Mouse (Mus musculus): ENCODE results near the gene Il9r. TPM values are rescaled to one million over a fixed set of nuclear protein-coding genes. Genes with fewer than 3 reads are reported as not detected.

The Il9r gene
- total and polyA plus RNA-seq, 2 experiments from 2014 or later: not detected

DNA sequence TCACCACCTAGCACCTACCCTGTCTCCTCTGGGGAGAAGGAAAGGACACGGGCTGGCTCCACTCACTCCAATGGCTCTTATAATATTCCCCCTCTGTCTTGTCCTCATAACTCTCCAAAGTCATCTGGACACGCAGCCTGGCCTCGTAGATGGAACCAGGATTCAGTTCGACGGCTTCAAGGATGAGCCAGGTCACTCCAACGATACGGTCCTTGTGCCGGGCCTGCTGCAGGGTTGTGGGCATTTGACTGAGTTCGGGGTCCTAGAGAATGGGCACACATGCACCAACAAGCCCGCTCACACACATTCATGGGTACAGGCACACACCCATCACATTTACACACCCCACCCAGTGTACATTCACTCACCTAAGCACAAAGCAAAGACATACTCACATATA is 6.9 kb downstream of the Il9r start:
- no peak overlapping the region for H3K4me3 ChIP-seq (ENCODE audit: low read length)
- H3K4me2 ChIP-seq (ENCODE audit: low read depth, low read length): no peak overlapping the region
- ATAC-seq (no peak), DNase-seq (ENCODE audit: low spot score) (no peak)
- 0 out of 2 replicates have a peak, but pooled peaks cover 4% of the 10 kb centered on the region for H3K4me1 ChIP-seq (ENCODE audit: insufficient read depth, low read length)
- no peak overlapping the region for H3K27ac ChIP-seq
- H3K27me3 ChIP-seq (ENCODE audit: insufficient read depth, low read length): no peaks in the 10 kb centered on the region
- no peaks in the 10 kb centered on the region for H3K36me3 ChIP-seq (ENCODE audit: insufficient read depth, low read length)
- WGBS: 93% methylated on average over 10 of the region's 10 CpGs
- H3K9me3 ChIP-seq (ENCODE audit: low read length): no peaks in the 10 kb centered on the region
- TF ChIP-seq CTCF (IDR thresholded peaks at IDR 0.05; ENCODE audit: low read depth): no peak
- H3K9ac ChIP-seq (replicated peaks; ENCODE audit: low read length): no peak overlapping the region

DNA sequence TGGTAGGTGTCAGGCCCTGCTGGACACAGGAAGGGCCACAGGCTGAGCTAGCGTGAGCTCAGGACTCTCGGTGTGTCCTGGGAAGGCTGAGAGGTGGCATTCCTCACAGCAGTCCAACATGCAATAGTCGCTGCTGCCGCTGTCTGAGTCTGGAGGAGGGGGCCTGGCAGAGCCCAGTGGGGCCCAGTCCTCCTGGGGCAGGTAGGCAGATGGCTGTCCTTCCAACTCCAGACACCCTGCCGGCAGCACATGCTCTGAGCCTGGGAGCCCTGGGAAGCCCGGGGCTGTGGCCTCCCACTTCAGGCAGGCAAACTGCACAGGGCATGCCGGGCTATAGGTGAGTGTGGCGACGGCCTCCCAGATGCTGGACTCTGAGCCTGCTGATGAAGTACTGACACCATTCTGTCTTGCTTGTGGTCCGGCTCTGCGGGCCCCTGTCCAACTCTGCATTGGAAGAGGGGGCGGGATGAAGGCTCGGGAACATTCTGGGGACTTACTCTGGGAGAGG is 9.4 kb downstream of the Il9r start:
- Histone ChIP-seq H3K9me3 (ENCODE audit: low read length) (no peaks in the 10 kb centered on the region), H3K4me1 (ENCODE audit: insufficient read depth, low read length) (0 out of 2 replicates have a peak, but pooled peaks cover 4% of the 10 kb centered on the region), H3K9ac (replicated peaks; ENCODE audit: low read length) (no peak overlapping the region), H3K27me3 (ENCODE audit: insufficient read depth, low read length) (no peaks in the 10 kb centered on the region), H3K36me3 (ENCODE audit: insufficient read depth, low read length) (no peaks in the 10 kb centered on the region), H3K4me3 (ENCODE audit: low read length) (no peak overlapping the region), H3K27ac (no peak overlapping the region), H3K4me2 (ENCODE audit: low read depth, low read length) (no peak overlapping the region)
- ATAC-seq: peak; percentile 32; the same call in 1 of the 2 replicates
- TF ChIP-seq CTCF (IDR thresholded peaks at IDR 0.05; ENCODE audit: low read depth): no peak
- 71% methylated on average over 13 of the region's 13 CpGs for WGBS
- DNase-seq (ENCODE audit: low spot score): no peak

DNA sequence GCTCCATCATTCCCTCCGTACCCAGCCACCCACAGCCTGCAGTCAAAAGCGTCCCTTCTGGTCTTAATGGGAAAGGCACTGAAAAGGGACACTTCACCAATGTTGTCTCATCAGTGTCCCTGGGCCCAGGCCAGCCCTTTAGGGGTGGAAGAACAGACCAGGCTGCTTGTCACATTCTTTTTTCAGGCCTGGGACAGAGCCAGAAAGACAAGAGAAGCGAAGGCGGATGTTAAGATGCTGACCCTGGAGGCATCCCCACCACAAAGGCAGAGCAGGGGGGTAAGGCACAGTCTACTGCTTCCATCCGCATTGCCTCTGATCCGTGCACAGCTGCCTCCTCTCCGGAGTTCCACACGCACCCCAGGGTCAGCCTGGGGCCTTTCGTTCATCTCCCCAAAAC is 10.0 kb downstream of the Il9r start:
- DNase-seq (ENCODE audit: low spot score): peak; percentile 36
- no peak; the same call in 1 of the 2 replicates for TF ChIP-seq CTCF (IDR thresholded peaks at IDR 0.05; ENCODE audit: low read depth)

DNA sequence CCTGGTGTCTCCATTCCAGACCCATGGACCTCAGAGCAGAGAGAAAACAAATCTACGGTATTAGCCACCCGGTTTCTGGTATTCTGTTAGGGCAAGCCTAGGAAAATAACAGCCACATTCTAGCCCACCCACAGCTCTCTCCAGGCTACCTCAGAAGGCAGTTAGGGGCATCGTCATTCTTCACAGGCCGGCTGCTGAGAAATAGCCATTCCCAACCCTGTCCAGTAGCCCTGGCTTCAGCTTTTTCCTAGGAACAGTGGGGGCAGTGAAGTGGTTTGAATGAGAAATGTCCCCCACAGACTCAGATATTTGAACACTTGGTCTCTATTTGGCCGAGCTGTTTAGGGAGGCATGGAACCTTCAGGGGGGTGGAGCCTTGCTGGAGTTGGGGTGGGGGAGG is 10.6 kb downstream of the Il9r start:
- no peak overlapping the region for H3K9ac ChIP-seq (replicated peaks; ENCODE audit: low read length)
- ATAC-seq (no peak), DNase-seq (ENCODE audit: low spot score) (no peak)
- no peak overlapping the region for H3K27ac ChIP-seq
- H3K27me3 ChIP-seq (ENCODE audit: insufficient read depth, low read length): no peaks in the 10 kb centered on the region
- H3K4me1 ChIP-seq (ENCODE audit: insufficient read depth, low read length): 0 out of 2 replicates have a peak, but pooled peaks cover 4% of the 10 kb centered on the region
- TF ChIP-seq CTCF (IDR thresholded peaks at IDR 0.05; ENCODE audit: low read depth): no peak
- H3K4me3 ChIP-seq (ENCODE audit: low read length): no peak overlapping the region
- no peak overlapping the region for H3K4me2 ChIP-seq (ENCODE audit: low read depth, low read length)
- no peaks in the 10 kb centered on the region for H3K9me3 ChIP-seq (ENCODE audit: low read length)
- WGBS: 62% methylated on average over 5 of the region's 5 CpGs
- H3K36me3 ChIP-seq (ENCODE audit: insufficient read depth, low read length): no peaks in the 10 kb centered on the region

More for the DNA sequence above, 10.0 kb downstream of the Il9r start:
- Histone ChIP-seq H3K9me3 (ENCODE audit: low read length) (no peaks in the 10 kb centered on the region), H3K9ac (replicated peaks; ENCODE audit: low read length) (no peak overlapping the region), H3K4me1 (ENCODE audit: insufficient read depth, low read length) (0 out of 2 replicates have a peak, but pooled peaks cover 4% of the 10 kb centered on the region), H3K27ac (no peak overlapping the region), H3K36me3 (ENCODE audit: insufficient read depth, low read length) (no peaks in the 10 kb centered on the region), H3K4me3 (ENCODE audit: low read length) (no peak overlapping the region), H3K27me3 (ENCODE audit: insufficient read depth, low read length) (no peaks in the 10 kb centered on the region), H3K4me2 (ENCODE audit: low read depth, low read length) (no peak overlapping the region)
- WGBS: 63% methylated on average over 9 of the region's 9 CpGs
- ATAC-seq: no peak

DNA sequence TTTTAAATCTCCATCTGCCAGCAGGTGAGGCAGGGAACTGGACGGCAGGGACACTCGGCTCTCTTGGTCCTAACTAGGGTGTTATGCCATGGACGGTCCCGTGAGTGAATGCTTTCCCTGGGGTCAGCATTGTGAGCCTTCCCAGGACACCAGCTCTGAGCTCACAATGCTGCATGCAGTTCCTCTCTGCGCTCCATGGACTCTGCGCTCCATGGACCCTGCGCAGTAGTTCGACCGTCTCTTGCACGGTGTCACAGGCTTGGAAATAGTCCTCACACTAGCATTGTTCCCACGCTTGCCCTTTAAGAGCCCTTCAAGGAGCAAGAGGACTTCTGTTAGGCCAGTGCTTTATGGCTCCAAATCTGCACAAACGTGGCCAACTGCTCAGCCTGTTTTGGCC is 11.2 kb downstream of the Il9r start:
- H3K4me1 ChIP-seq (ENCODE audit: insufficient read depth, low read length): 0 out of 2 replicates have a peak, but pooled peaks cover 4% of the 10 kb centered on the region
- no peaks in the 10 kb centered on the region for H3K27me3 ChIP-seq (ENCODE audit: insufficient read depth, low read length)
- H3K27ac ChIP-seq: no peak overlapping the region
- 82% methylated on average over 12 of the region's 12 CpGs for WGBS
- H3K9me3 ChIP-seq (ENCODE audit: low read length): no peaks in the 10 kb centered on the region
- H3K9ac ChIP-seq (replicated peaks; ENCODE audit: low read length): no peak overlapping the region
- no peak for ATAC-seq
- DNase-seq (ENCODE audit: low spot score): no peak
- no peak for TF ChIP-seq CTCF (IDR thresholded peaks at IDR 0.05; ENCODE audit: low read depth)
- H3K4me3 ChIP-seq (ENCODE audit: low read length): no peak overlapping the region
- H3K4me2 ChIP-seq (ENCODE audit: low read depth, low read length): no peak overlapping the region
- H3K36me3 ChIP-seq (ENCODE audit: insufficient read depth, low read length): no peaks in the 10 kb centered on the region

DNA sequence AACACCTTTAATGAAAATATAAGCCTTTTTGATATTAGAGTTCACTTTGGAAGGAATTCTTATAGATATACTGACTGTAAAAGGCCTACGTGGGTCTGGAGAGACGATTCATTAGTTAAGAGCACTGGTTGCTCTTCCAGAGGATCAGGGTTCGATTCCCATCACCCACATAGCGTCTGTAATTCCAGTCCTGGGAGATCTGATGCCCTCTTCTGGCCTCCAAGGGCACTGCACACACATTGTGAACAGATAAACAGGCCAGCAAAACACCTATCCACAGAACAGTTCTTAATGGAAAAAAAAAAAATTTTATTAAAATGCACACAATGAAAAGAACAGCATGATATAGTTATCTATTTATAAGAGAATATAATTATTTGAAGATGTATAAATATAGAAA is 12.8 kb downstream of the Il9r start:
- Histone ChIP-seq H3K4me3 (ENCODE audit: low read length) (no peak overlapping the region), H3K4me2 (ENCODE audit: low read depth, low read length) (no peak overlapping the region), H3K9ac (replicated peaks; ENCODE audit: low read length) (no peak overlapping the region), H3K9me3 (ENCODE audit: low read length) (no peaks in the 10 kb centered on the region), H3K27me3 (ENCODE audit: insufficient read depth, low read length) (no peaks in the 10 kb centered on the region), H3K4me1 (ENCODE audit: insufficient read depth, low read length) (0 out of 2 replicates have a peak, but pooled peaks cover 4% of the 10 kb centered on the region), H3K36me3 (ENCODE audit: insufficient read depth, low read length) (no peaks in the 10 kb centered on the region), H3K27ac (no peak overlapping the region)
- 91% methylated on average over 4 of the region's 4 CpGs for WGBS
- TF ChIP-seq CTCF (IDR thresholded peaks at IDR 0.05; ENCODE audit: low read depth): peak; percentile 14; the same call in 1 of the 2 replicates
- ATAC-seq: no peak
- DNase-seq (ENCODE audit: low spot score): no peak

DNA sequence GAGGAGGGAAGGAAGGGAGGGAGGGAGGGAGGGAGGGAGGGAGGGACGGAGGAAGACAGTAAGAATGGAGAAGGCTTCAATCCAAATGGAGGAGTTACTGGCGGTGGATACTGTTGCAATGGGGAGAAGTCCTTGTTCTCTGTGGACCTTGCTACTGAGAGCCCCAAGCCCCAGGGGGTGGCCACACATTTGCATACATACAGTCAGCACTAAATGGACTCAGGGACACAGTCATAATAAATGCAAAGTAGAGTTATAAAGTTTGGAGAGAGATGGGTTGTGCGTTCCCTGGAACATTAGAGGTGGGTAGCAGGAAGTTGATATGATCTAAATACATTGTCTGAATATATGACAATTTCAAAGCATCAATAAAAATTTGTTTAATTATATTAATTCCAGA is 14.0 kb downstream of the Il9r start:
- Histone ChIP-seq H3K4me2 (ENCODE audit: low read depth, low read length) (no peak overlapping the region), H3K4me3 (ENCODE audit: low read length) (no peak overlapping the region), H3K4me1 (ENCODE audit: insufficient read depth, low read length) (0 out of 2 replicates have a peak, but pooled peaks cover 4% of the 10 kb centered on the region), H3K36me3 (ENCODE audit: insufficient read depth, low read length) (no peaks in the 10 kb centered on the region), H3K27me3 (ENCODE audit: insufficient read depth, low read length) (no peaks in the 10 kb centered on the region), H3K27ac (no peak overlapping the region), H3K9ac (replicated peaks; ENCODE audit: low read length) (no peak overlapping the region), H3K9me3 (ENCODE audit: low read length) (no peaks in the 10 kb centered on the region)
- WGBS: 75% methylated on average over 3 of the region's 3 CpGs
- DNase-seq (ENCODE audit: low spot score) (no peak), ATAC-seq (no peak)
- TF ChIP-seq CTCF (IDR thresholded peaks at IDR 0.05; ENCODE audit: low read depth): no peak
